Mouse (Mus musculus) thymus, adult 2 months (tissue): Measurements from ENCODE around the gene Tasp1.

ENCODE experiments used
- CTCF ChIP-seq: fragments of 200-500 bp; IDR thresholded peaks from 2 replicates; pipeline ENCODE4 v1.5.1; 2012; ENCODE audit warnings: mild to moderate bottlenecking, control low read depth, low read length, moderate library complexity, borderline replicate concordance; ENCODE audit not compliant: control insufficient read depth, poor library complexity, insufficient read depth; ENCODE audit errors: extremely low read depth
- POLR2A ChIP-seq: fragments of 200-500 bp; IDR thresholded peaks from 2 replicates; pipeline ENCODE4 v1.6.1; 2012; ENCODE audit warnings: mild to moderate bottlenecking, low read length, control low read depth, moderate library complexity; ENCODE audit not compliant: control insufficient read depth, poor library complexity, insufficient read depth; ENCODE audit errors: extremely low read depth

GRCm38 (mm10) chr2:140058125-140058524 lies 8.5 kb downstream of the Tasp1 start:
- TF ChIP-seq CTCF: no peak
- TF ChIP-seq POLR2A: no peak
